Mouse (Mus musculus) hindbrain, embryonic 10.5 days (tissue): ENCODE measurements around the gene Ctrc. TPM values are rescaled to one million over a fixed set of nuclear protein-coding genes. Genes with fewer than 3 reads are reported as not detected.

Source experiments
- DNase-seq: peaks from one replicate; pipeline ENCODE4 v3.0.0-alpha.2; 2017; ENCODE audit warnings: low spot score
- H3K27ac ChIP-seq: fragments of 300-500 bp; sonication (generic); 2 replicates; pipeline ENCODE4 v1.5.1; 2016; ENCODE audit warnings: mild to moderate bottlenecking, moderate library complexity
- H3K27me3 ChIP-seq: fragments of 300-500 bp; sonication (generic); 2 replicates; pipeline ENCODE4 v1.6.1; 2016; ENCODE audit warnings: mild to moderate bottlenecking; ENCODE audit not compliant: poor library complexity, insufficient read depth, severe bottlenecking
- H3K36me3 ChIP-seq: fragments of 300-500 bp; sonication (generic); 2 replicates; pipeline ENCODE4 v1.6.1; 2016; ENCODE audit warnings: mild to moderate bottlenecking, moderate library complexity
- H3K4me1 ChIP-seq: fragments of 300-500 bp; sonication (generic); replicated peaks from 2 replicates; pipeline ENCODE4 v1.6.1; 2016; ENCODE audit warnings: mild to moderate bottlenecking
- H3K4me3 ChIP-seq: fragments of 300-500 bp; sonication (generic); 2 replicates; pipeline ENCODE4 v1.5.1; 2016; ENCODE audit warnings: mild to moderate bottlenecking, moderate library complexity
- H3K9me3 ChIP-seq: fragments of 300-500 bp; sonication (generic); 2 replicates; pipeline ENCODE4 v1.6.1; 2016; ENCODE audit warnings: mild to moderate bottlenecking, moderate library complexity
- WGBS: fragments of 180-500 bp; shearing (Covaris S2); methylation state at CpG from one replicate; pipeline ENCODE4 v1.1.7; 2016; 5-methylcytosine and 5-hydroxymethylcytosine counted together
- polyA plus RNA-seq: library from polyadenylated mRNA; unstranded; fragments of >200 nt; fragmentation: Nextera tagmentation; extraction: Ambion mirVana; gene quantifications from 2 replicates; pipeline ENCODE4 v1.2.1, GENCODE M21; 2016

The Ctrc gene
- not detected in 2 replicates for polyA plus RNA-seq

GRCm38 (mm10) chr4:141845999-141846398 lies at the start of gene Ctrc:
Gene Ctrc, minus strand, starts transcription at chr4:141846359.
- Histone ChIP-seq H3K27me3 (no peaks in the 10 kb centered on the region), H3K36me3 (no peaks in the 10 kb centered on the region), H3K4me3 (no peak within 1 kb of the TSS), H3K27ac (no peak within 1 kb of the TSS), H3K9me3 (peaks cover 4% of the 10 kb centered on the region; the same call in 1 of the 2 replicates), H3K4me1 (no peaks in the 10 kb centered on the region)
- 88% methylated on average over 6 of the region's 6 CpGs for WGBS
- DNase-seq: no peak

- Histone ChIP-seq H3K9me3 (no peaks in the 10 kb centered on the region), H3K27me3 (no peaks in the 10 kb centered on the region), H3K27ac (peak overlapping the region; percentile 56; the same call in 1 of the 2 replicates), H3K4me1 (peaks cover 54% of the 10 kb centered on the region), H3K36me3 (no peaks in the 10 kb centered on the region), H3K4me3 (no peak overlapping the region)
- 85% methylated on average over 12 of the region's 12 CpGs for WGBS
- DNase-seq: no peak
Measured at GRCm38 (mm10) chr4:141895772-141896171, 49.6 kb upstream of the Ctrc start.

GRCm38 (mm10) chr4:141893157-141893784 lies 47.1 kb upstream of the Ctrc start:
- H3K9me3 ChIP-seq: no peaks in the 10 kb centered on the region
- H3K27ac ChIP-seq: no peak overlapping the region
- H3K36me3 ChIP-seq: no peaks in the 10 kb centered on the region
- no peaks in the 10 kb centered on the region for H3K27me3 ChIP-seq
- no peak overlapping the region for H3K4me3 ChIP-seq
- DNase-seq: no peak
- 89% methylated on average over 8 of the region's 8 CpGs for WGBS
- peaks cover 29% of the 10 kb centered on the region for H3K4me1 ChIP-seq

- Histone ChIP-seq H3K36me3 (no peaks in the 10 kb centered on the region), H3K9me3 (no peaks in the 10 kb centered on the region), H3K4me1 (peaks cover 19% of the 10 kb centered on the region), H3K27me3 (no peaks in the 10 kb centered on the region), H3K4me3 (no peak overlapping the region), H3K27ac (peak overlapping the region; percentile 9; the same call in 1 of the 2 replicates)
- 42% methylated on average over 6 of the region's 6 CpGs for WGBS
- no peak for DNase-seq
Measured at GRCm38 (mm10) chr4:141886385-141886968, 40.3 kb upstream of the Ctrc start.

- H3K36me3 ChIP-seq: no peaks in the 10 kb centered on the region
- H3K27ac ChIP-seq: no peak overlapping the region
- no peaks in the 10 kb centered on the region for H3K27me3 ChIP-seq
- no peak for DNase-seq
- no peak overlapping the region for H3K4me3 ChIP-seq
- H3K4me1 ChIP-seq: peaks cover 19% of the 10 kb centered on the region
- whole genome bisulfite sequencing: 81% methylated on average over 9 of the region's 9 CpGs
- H3K9me3 ChIP-seq: no peaks in the 10 kb centered on the region
Measured at GRCm38 (mm10) chr4:141885451-141885850, 39.3 kb upstream of the Ctrc start.

GRCm38 (mm10) chr4:141882858-141883257 lies 36.7 kb upstream of the Ctrc start:
- H3K27me3 ChIP-seq: no peaks in the 10 kb centered on the region
- H3K36me3 ChIP-seq: no peaks in the 10 kb centered on the region
- DNase-seq: no peak
- no peak overlapping the region for H3K27ac ChIP-seq
- H3K4me1 ChIP-seq: peaks cover 19% of the 10 kb centered on the region
- no peak overlapping the region for H3K4me3 ChIP-seq
- H3K9me3 ChIP-seq: no peaks in the 10 kb centered on the region
- WGBS: 87% methylated on average over 7 of the region's 7 CpGs

GRCm38 (mm10) chr4:141881950-141882349 lies 35.8 kb upstream of the Ctrc start:
- WGBS: 79% methylated on average over 5 of the region's 5 CpGs
- no peak for DNase-seq
- Histone ChIP-seq H3K4me1 (peaks cover 16% of the 10 kb centered on the region), H3K9me3 (no peaks in the 10 kb centered on the region), H3K36me3 (no peaks in the 10 kb centered on the region), H3K27me3 (no peaks in the 10 kb centered on the region), H3K4me3 (no peak overlapping the region), H3K27ac (no peak overlapping the region)

- Histone ChIP-seq H3K27me3 (peaks cover 2% of the 10 kb centered on the region; the same call in 1 of the 2 replicates), H3K4me1 (peaks cover 11% of the 10 kb centered on the region), H3K9me3 (no peaks in the 10 kb centered on the region), H3K4me3 (no peak overlapping the region), H3K27ac (no peak overlapping the region), H3K36me3 (no peaks in the 10 kb centered on the region)
- no peak for DNase-seq
- 66% methylated on average over 10 of the region's 10 CpGs for WGBS
Measured at GRCm38 (mm10) chr4:141881289-141881914, 35.2 kb upstream of the Ctrc start.

- H3K4me1 ChIP-seq: peaks cover 14% of the 10 kb centered on the region
- H3K9me3 ChIP-seq: no peaks in the 10 kb centered on the region
- H3K27me3 ChIP-seq: peaks cover 12% of the 10 kb centered on the region; the same call in 1 of the 2 replicates
- 71% methylated on average over 9 of the region's 9 CpGs for WGBS
- H3K36me3 ChIP-seq: no peaks in the 10 kb centered on the region
- H3K27ac ChIP-seq: no peak overlapping the region
- H3K4me3 ChIP-seq: no peak overlapping the region
- no peak for DNase-seq
Measured at GRCm38 (mm10) chr4:141879875-141880274, 33.7 kb upstream of the Ctrc start.

GRCm38 (mm10) chr4:141879074-141879473 lies 32.9 kb upstream of the Ctrc start:
- no peaks in the 10 kb centered on the region for H3K9me3 ChIP-seq
- no peak overlapping the region for H3K27ac ChIP-seq
- no peak for DNase-seq
- H3K36me3 ChIP-seq: no peaks in the 10 kb centered on the region
- no peak overlapping the region for H3K4me3 ChIP-seq
- WGBS: 84% methylated on average over 4 of the region's 4 CpGs
- H3K4me1 ChIP-seq: peaks cover 22% of the 10 kb centered on the region
- H3K27me3 ChIP-seq: peaks cover 12% of the 10 kb centered on the region; the same call in 1 of the 2 replicates

GRCm38 (mm10) chr4:141878621-141879020 lies 32.5 kb upstream of the Ctrc start:
- Histone ChIP-seq H3K27me3 (peaks cover 16% of the 10 kb centered on the region; the same call in 1 of the 2 replicates), H3K36me3 (no peaks in the 10 kb centered on the region), H3K4me3 (no peak overlapping the region), H3K4me1 (peaks cover 26% of the 10 kb centered on the region), H3K9me3 (no peaks in the 10 kb centered on the region), H3K27ac (no peak overlapping the region)
- no peak for DNase-seq
- WGBS: 80% methylated on average over 7 of the region's 7 CpGs

- DNase-seq: no peak
- H3K4me1 ChIP-seq: peaks cover 42% of the 10 kb centered on the region
- 17% methylated on average over 8 of the region's 8 CpGs for WGBS
Measured at GRCm38 (mm10) chr4:141875481-141876108, 29.4 kb upstream of the Ctrc start.

More at GRCm38 (mm10) chr4:141875481-141876108, 29.4 kb upstream of the Ctrc start:
- peaks cover 13% of the 10 kb centered on the region; the same call in 1 of the 2 replicates for H3K36me3 ChIP-seq
- peak overlapping the region; percentile 78 for H3K4me3 ChIP-seq
- H3K27ac ChIP-seq: peak overlapping the region; percentile 90
- H3K9me3 ChIP-seq: no peaks in the 10 kb centered on the region
- peaks cover 25% of the 10 kb centered on the region; the same call in 1 of the 2 replicates for H3K27me3 ChIP-seq
